Mouse (Mus musculus): ENCODE measurements around the gene Rab5c. TPM values are rescaled to one million over a fixed set of nuclear protein-coding genes. Genes with fewer than 3 reads are reported as not detected.

The Rab5c gene
- polyA plus RNA-seq, 1 experiment from 2014 or later: 194 TPM

- ChIA-PET CTCF (interaction anchor here (0.6 kb wide), 1 partner anchor 8 kb away, joined by 3 read pairs; no protein-coding TSS in a partner anchor), POLR2A (interaction anchor here (1.7 kb wide), 1 partner anchor 38 kb away, joined by 5 read pairs; no protein-coding TSS in a partner anchor)
- no peak for DNase-seq (ENCODE audit: low read depth, low spot score)
- in situ Hi-C loops (cut with MboI; ENCODE audit: low pct_unique_long_range_greater_than_20kb): no loop called here
- ATAC-seq: peak; percentile 13
- no peak for TF ChIP-seq CTCF (IDR thresholded peaks at IDR 0.05)
- H3K27me3 ChIP-seq: no peaks in the 10 kb centered on the region
Observed at GRCm38 (mm10) chr11:100769980-100770379, 32.0 kb upstream of the Rab5c start.

GRCm38 (mm10) chr11:100767871-100768270, 29.9 kb upstream of the Rab5c start:
- ATAC-seq (no peak), DNase-seq (ENCODE audit: low read depth, low spot score) (no peak)
- peaks cover under 1% of the 10 kb centered on the region for H3K27me3 ChIP-seq
- POLR2A ChIA-PET: no interaction called here
- no peak for TF ChIP-seq CTCF (IDR thresholded peaks at IDR 0.05)
- CTCF ChIA-PET: no interaction called here
- in situ Hi-C loops (cut with MboI; ENCODE audit: low pct_unique_long_range_greater_than_20kb): no loop called here

- CTCF ChIA-PET: no interaction called here
- POLR2A ChIA-PET: no interaction called here
- in situ Hi-C loops (cut with MboI; ENCODE audit: low pct_unique_long_range_greater_than_20kb): no loop called here
- no peak for TF ChIP-seq CTCF (IDR thresholded peaks at IDR 0.05)
- no peak for ATAC-seq
- DNase-seq (ENCODE audit: low read depth, low spot score): no peak
- peaks cover 10% of the 10 kb centered on the region for H3K27me3 ChIP-seq
Observed at GRCm38 (mm10) chr11:100766726-100767125, 28.7 kb upstream of the Rab5c start.

- ATAC-seq (no peak), DNase-seq (ENCODE audit: low read depth, low spot score) (no peak)
- POLR2A ChIA-PET: interaction anchor here (0.6 kb wide), 1 partner anchor 336 kb away, joined by 3 read pairs; no protein-coding TSS in a partner anchor
- peaks cover 26% of the 10 kb centered on the region for H3K27me3 ChIP-seq
- TF ChIP-seq CTCF (IDR thresholded peaks at IDR 0.05): no peak
- CTCF ChIA-PET: interaction anchor here (1.1 kb wide), 1 partner anchor 10 kb away, joined by 3 read pairs; no protein-coding TSS in a partner anchor
- in situ Hi-C loops (cut with MboI; ENCODE audit: low pct_unique_long_range_greater_than_20kb): no loop called here
Observed at GRCm38 (mm10) chr11:100762831-100763230, 24.8 kb upstream of the Rab5c start, which contains the start of gene Hcrt. TSS of gene Hcrt (minus strand) at chr11:100762931.

- DNase-seq (ENCODE audit: low read depth, low spot score): no peak
- TF ChIP-seq CTCF (IDR thresholded peaks at IDR 0.05): peak; percentile 88
- in situ Hi-C loops (cut with MboI; ENCODE audit: low pct_unique_long_range_greater_than_20kb): no loop called here
- peaks cover 35% of the 10 kb centered on the region for H3K27me3 ChIP-seq
- POLR2A ChIA-PET: no interaction called here
- no peak for ATAC-seq
- CTCF ChIA-PET: interaction anchor here (1.3 to 1.5 kb wide), 2 partner anchors 9 to 47 kb away, joined by 3 to 6 read pairs; partner anchors contain the start of gene Hspb9
Observed at GRCm38 (mm10) chr11:100761547-100762045, 23.6 kb upstream of the Rab5c start.

GRCm38 (mm10) chr11:100759611-100760233, 21.7 kb upstream of the Rab5c start, which contains the start of gene Kcnh4:
TSS of gene Kcnh4 (minus strand) at chr11:100759942.
- H3K27me3 ChIP-seq: peaks cover 35% of the 10 kb centered on the region

GRCm38 (mm10) chr11:100758707-100759610, 20.9 kb upstream of the Rab5c start:
- CTCF ChIA-PET: no interaction called here
- TF ChIP-seq CTCF (IDR thresholded peaks at IDR 0.05): no peak
- DNase-seq (ENCODE audit: low read depth, low spot score): no peak
- peaks cover 35% of the 10 kb centered on the region for H3K27me3 ChIP-seq
- POLR2A ChIA-PET: no interaction called here
- no peak for ATAC-seq
- in situ Hi-C loops (cut with MboI; ENCODE audit: low pct_unique_long_range_greater_than_20kb): no loop called here

More at GRCm38 (mm10) chr11:100759611-100760233, 21.7 kb upstream of the Rab5c start, which contains the start of gene Kcnh4:
- TF ChIP-seq CTCF (IDR thresholded peaks at IDR 0.05): no peak
- ChIA-PET CTCF (no interaction called here), POLR2A (no interaction called here)
- in situ Hi-C loops (cut with MboI; ENCODE audit: low pct_unique_long_range_greater_than_20kb): no loop called here
- ATAC-seq (no peak), DNase-seq (ENCODE audit: low read depth, low spot score) (no peak)

- DNase-seq (ENCODE audit: low read depth, low spot score) (no peak), ATAC-seq (no peak)
- peaks cover 32% of the 10 kb centered on the region for H3K27me3 ChIP-seq
- ChIA-PET CTCF (no interaction called here), POLR2A (interaction anchor here (0.5 kb wide), 1 partner anchor 14 kb away, joined by 3 read pairs; no protein-coding TSS in a partner anchor)
- TF ChIP-seq CTCF (IDR thresholded peaks at IDR 0.05): no peak
- in situ Hi-C loops (cut with MboI; ENCODE audit: low pct_unique_long_range_greater_than_20kb): no loop called here
Observed at GRCm38 (mm10) chr11:100757566-100757965, 19.6 kb upstream of the Rab5c start.

- ChIA-PET CTCF (no interaction called here), POLR2A (no interaction called here)
- peaks cover 23% of the 10 kb centered on the region for H3K27me3 ChIP-seq
- in situ Hi-C loops (cut with MboI; ENCODE audit: low pct_unique_long_range_greater_than_20kb): no loop called here
- ATAC-seq (no peak), DNase-seq (ENCODE audit: low read depth, low spot score) (no peak)
- no peak for TF ChIP-seq CTCF (IDR thresholded peaks at IDR 0.05)
Observed at GRCm38 (mm10) chr11:100756476-100756875, 18.5 kb upstream of the Rab5c start.

GRCm38 (mm10) chr11:100754693-100755057, 16.7 kb upstream of the Rab5c start:
- ChIA-PET POLR2A (interaction anchor here (0.7 kb wide), 1 partner anchor 81 kb away, joined by 3 read pairs; no protein-coding TSS in a partner anchor), CTCF (no interaction called here)
- TF ChIP-seq CTCF (IDR thresholded peaks at IDR 0.05): no peak
- ATAC-seq (no peak), DNase-seq (ENCODE audit: low read depth, low spot score) (no peak)
- peaks cover 12% of the 10 kb centered on the region for H3K27me3 ChIP-seq
- in situ Hi-C loops (cut with MboI; ENCODE audit: low pct_unique_long_range_greater_than_20kb): no loop called here

All from Patski (cell line).